Mouse (Mus musculus): Measurements from ENCODE around the gene Tmem186.

Tmem186 gene

DNA sequence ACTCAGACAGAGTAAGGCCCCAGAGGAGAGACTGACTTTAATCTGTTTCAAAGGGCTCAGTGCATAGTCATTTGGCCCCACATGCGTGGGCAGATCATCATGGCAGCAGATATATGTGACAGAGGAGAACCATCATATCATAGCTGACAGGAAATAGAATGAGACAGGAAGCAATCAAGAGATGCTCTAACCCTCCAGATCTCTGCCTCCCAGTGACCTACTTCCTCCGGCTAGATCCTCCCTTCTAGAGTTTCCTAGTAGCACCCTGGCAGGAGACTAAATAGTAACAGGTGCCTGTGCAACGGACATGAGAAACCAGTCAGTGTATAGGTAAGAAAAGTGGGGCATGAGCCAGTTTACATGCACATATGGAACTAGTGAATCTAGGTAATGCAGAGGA is 27.1 kb downstream of the Tmem186 start:
- no peak for DNase-seq

DNA sequence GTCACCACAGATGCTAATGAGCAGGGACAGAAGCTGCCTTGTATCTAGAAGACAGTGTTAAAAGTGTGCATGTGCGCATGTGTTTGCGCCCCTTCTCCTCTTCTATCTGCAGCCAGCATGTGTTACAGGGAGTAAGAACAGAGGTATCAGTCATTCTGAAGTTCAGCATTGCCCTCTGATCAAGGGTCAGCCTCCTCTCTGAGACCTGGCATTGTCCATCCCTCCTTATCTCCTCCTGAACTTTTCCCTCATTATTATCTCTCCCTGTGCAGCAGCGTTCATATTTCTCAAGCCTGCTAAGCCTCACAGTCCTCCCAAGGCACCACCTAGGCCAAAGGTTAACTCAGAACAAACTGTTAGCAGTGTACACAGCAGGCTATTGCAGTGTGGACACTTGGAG is 33.7 kb downstream of the Tmem186 start:
- DNase-seq, result no peak

DNA sequence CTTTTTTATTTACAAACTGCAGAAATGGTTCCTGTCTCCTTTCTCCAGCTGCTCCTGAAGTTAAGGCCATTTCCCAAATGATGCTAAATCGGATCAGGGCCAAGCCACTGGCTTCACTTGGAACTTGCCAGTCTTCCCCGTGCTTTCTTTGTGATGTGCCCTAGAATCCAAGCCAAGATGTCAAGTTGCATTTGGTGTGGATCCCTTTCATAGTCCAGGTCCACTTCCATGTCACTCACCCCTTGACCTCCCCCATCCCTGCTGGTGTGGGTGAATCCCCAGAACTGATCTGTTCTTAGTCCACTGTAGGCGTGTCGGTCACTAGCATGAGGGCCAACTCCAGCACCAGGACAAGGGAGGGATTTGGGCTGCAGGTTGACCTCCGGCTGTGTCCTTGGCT is 40.0 kb downstream of the Tmem186 start:
- DNase-seq, result no peak

DNA sequence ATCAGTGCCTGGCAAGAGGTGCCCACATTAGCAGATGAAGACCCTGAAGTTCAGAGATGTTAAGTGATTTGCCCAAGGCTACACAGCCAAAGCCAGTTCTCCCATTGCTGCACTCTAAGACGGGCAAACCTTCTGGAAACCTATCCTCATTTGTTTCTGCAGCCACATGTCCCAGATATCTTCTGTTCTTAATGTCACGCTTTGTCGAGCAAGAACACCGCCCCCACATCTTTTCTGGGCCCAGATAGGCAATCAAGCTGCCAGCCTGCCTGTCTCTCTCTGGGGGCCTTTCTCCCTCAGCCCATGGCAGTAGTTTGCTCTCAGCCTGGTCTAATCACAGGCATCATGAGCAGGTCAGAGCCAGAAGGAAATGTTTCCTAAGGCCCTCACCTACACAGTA is 41.2 kb downstream of the Tmem186 start:
- DNase-seq, result no peak

DNA sequence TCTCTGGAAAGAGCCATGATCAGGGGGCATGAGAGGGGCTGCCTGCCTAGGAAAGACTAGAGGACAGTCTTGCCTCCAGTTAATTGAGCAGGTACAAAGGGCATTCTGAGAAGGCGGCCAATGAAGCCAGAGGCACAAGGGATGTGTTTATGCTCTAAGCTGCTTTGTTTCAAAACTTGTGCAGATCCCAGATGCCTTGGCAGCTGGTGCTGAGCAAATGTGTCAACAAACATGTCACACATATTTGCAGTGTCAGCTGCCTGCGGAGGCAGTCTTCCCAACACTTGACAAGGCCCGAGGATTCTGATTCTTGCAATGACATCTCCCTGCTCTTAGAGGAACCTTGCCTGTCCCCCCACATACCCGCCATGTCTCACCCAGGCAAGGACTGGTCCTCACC is 42.1 kb downstream of the Tmem186 start:
- peak; percentile 41 for DNase-seq

GRCm38 (mm10) chr16:8585056-8585455 is 52.5 kb downstream of the Tmem186 start:
- DNase-seq, result no peak

- DNase-seq, result no peak
These were observed 53.3 kb downstream of the Tmem186 start for GRCm38 (mm10) chr16:8584248-8584647.
